Mouse (Mus musculus) heart, embryonic 15.5 days (tissue): Measurements from ENCODE around the gene Smdt1. TPM values are rescaled to one million over a fixed set of nuclear protein-coding genes. Genes with fewer than 3 reads are reported as not detected.
A peak's percentile ranks its signal among the peaks of the same experiment; 100 is the strongest.

Experiments
- ATAC-seq: fragments of 200-750 bp; cut with Nextera tagmentation; replicated peaks from 2 replicates; pipeline ENCODE4 v1.8.0; 2017; ENCODE audit warnings: low read depth, moderate TSS enrichment; ENCODE audit not compliant: insufficient number of reproducible peaks, insufficient read depth, low FRiP score
- H3K27ac ChIP-seq: fragments of 300-500 bp; sonication (generic); 2 replicates; pipeline ENCODE4 v1.5.1; 2015; ENCODE audit warnings: mild to moderate bottlenecking, inconsistent platforms
- H3K27me3 ChIP-seq: fragments of 300-500 bp; sonication (generic); 2 replicates; pipeline ENCODE4 v1.6.1; 2015; ENCODE audit warnings: inconsistent platforms
- H3K36me3 ChIP-seq: fragments of 300-500 bp; sonication (generic); 2 replicates; pipeline ENCODE4 v1.6.1; 2015; ENCODE audit warnings: mild to moderate bottlenecking, inconsistent platforms
- H3K4me1 ChIP-seq: fragments of 300-500 bp; sonication (generic); replicated peaks from 2 replicates; pipeline ENCODE4 v1.6.1; 2015; ENCODE audit warnings: inconsistent platforms
- H3K4me2 ChIP-seq: fragments of 300-500 bp; sonication (generic); 2 replicates; pipeline ENCODE4 v1.6.1; 2015; ENCODE audit warnings: inconsistent platforms, mild to moderate bottlenecking, moderate library complexity
- H3K4me3 ChIP-seq: fragments of 300-500 bp; sonication (generic); 2 replicates; pipeline ENCODE4 v1.5.1; 2015; ENCODE audit warnings: mild to moderate bottlenecking, inconsistent platforms
- H3K9ac ChIP-seq: fragments of 300-500 bp; sonication (generic); 2 replicates; pipeline ENCODE4 v1.6.1; 2015; ENCODE audit warnings: mild to moderate bottlenecking, inconsistent platforms
- H3K9me3 ChIP-seq: fragments of 300-500 bp; sonication (generic); replicated peaks from 2 replicates; pipeline ENCODE4 v1.6.1; 2016; ENCODE audit warnings: inconsistent platforms
- WGBS: fragments of 180-500 bp; shearing (Covaris S2); methylation state at CpG from one replicate; pipeline ENCODE4 v1.1.7; 2015; ENCODE audit warnings: mixed read lengths; 5-methylcytosine and 5-hydroxymethylcytosine counted together
- polyA plus RNA-seq: library from polyadenylated mRNA; unstranded; fragments of >200 nt; fragmentation: Nextera tagmentation; extraction: Ambion mirVana; gene quantifications from 2 replicates; pipeline ENCODE4 v1.2.1, GENCODE M21; 2015

The Smdt1 gene
- polyA plus RNA-seq, 1 experiment from 2014 or later, result 337 TPM

DNA sequence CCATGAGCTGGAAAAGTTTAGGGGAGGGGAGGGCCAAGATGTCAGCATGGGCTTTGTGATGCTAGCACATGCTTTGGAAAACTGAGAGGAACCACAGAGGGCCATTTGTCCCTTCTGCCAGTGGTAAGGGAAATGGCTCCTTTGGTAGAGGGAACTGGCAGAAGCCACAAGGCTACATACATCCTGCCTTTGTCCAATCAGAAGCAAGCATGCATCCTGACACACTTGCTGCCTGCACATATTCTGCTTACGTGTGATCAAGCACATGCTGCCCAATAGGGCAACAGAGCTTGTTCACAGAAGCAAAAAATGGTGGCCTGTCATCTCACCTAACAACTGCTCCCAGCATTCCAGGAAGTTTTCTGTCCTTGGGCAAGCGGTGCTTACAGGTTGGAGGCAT is 13.4 kb upstream of the Smdt1 start:
- H3K36me3 ChIP-seq, result peaks cover 8% of the 10 kb centered on the region; the same call in 1 of the 2 replicates
- no peak overlapping the region for H3K4me3 ChIP-seq
- no peaks in the 10 kb centered on the region for H3K9me3 ChIP-seq
- no peak overlapping the region for H3K4me2 ChIP-seq
- no peak for ATAC-seq
- no peak overlapping the region for H3K9ac ChIP-seq
- no peaks in the 10 kb centered on the region for H3K4me1 ChIP-seq
- 52% methylated on average over 2 of the region's 2 CpGs for WGBS
- H3K27me3 ChIP-seq, result no peaks in the 10 kb centered on the region
- no peak overlapping the region for H3K27ac ChIP-seq

DNA sequence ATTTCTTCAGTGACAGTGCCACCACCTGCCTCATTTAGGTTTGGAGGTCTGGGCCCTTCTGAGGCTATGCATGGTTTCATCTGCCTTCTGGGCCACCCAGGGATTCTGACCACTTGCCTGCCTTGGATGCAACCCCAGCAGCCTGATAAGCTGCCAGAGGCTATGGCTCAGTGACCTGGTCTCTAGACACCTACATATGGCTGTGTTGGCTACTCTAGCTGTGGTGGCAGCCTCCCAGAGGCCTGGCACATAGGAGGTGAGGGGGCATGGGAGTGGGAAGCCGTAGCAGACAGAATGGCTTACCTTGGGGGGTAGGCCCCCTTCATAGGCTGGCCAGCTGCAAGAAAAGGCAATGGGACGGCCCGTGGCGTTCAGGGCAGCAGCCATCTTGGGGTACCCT is 3.6 kb upstream of the Smdt1 start:
- Histone ChIP-seq H3K9ac (no peak overlapping the region), H3K27ac (no peak overlapping the region), H3K27me3 (no peaks in the 10 kb centered on the region), H3K4me2 (no peak overlapping the region), H3K36me3 (peaks cover 34% of the 10 kb centered on the region; the same call in 1 of the 2 replicates), H3K9me3 (no peaks in the 10 kb centered on the region), H3K4me1 (peaks cover 16% of the 10 kb centered on the region), H3K4me3 (no peak overlapping the region)
- WGBS, result 91% methylated on average over 4 of the region's 4 CpGs
- no peak for ATAC-seq

DNA sequence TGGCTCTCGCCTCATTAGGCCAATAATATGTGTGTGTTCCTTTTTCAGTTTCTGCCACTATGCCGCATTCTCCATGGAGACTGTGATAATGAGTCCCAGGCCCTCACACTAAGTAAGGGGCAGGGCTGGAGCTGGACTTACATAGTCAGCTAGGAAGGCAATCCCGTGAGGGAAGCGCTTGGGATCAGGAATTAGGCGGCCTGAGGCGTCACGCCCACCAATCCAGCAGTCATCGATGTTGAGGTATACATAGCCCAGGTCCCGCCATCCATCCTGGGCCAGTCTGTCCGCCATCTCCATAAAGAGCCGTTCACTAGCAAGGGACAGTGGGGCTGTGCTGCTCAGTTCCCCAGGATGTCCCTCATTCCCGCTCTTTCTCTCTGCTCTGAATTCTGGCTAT is 2.1 kb upstream of the Smdt1 start:
- H3K9me3 ChIP-seq, result no peaks in the 10 kb centered on the region
- H3K4me3 ChIP-seq, result no peak overlapping the region
- H3K4me1 ChIP-seq, result peaks cover 28% of the 10 kb centered on the region
- no peak for ATAC-seq
- no peak overlapping the region for H3K27ac ChIP-seq
- WGBS, result 87% methylated on average over 12 of the region's 12 CpGs
- no peak overlapping the region for H3K4me2 ChIP-seq
- H3K27me3 ChIP-seq, result no peaks in the 10 kb centered on the region
- peaks cover 29% of the 10 kb centered on the region; the same call in 1 of the 2 replicates for H3K36me3 ChIP-seq
- H3K9ac ChIP-seq, result no peak overlapping the region

DNA sequence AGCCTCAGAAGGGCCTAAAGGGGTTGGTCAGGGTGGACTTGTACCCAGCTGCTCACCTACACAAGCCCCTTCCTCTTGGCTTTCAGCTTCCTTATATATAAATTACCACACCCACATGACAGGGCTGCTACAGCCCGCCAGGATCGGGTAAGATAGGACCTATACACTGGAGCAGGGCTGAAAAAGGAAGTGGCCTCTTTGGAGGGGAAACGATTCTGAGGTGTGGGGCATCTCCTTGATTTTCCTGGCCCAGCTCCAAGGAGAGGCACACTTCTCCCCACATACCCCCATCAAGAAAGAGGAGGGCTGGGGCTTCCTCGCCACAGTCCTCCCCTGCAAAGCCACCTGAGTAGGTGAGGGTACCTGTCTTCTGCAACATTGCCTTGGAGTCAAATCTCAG is 884 bp upstream of the Smdt1 start:
- peaks cover 26% of the 10 kb centered on the region; the same call in 1 of the 2 replicates for H3K36me3 ChIP-seq
- no peaks in the 10 kb centered on the region for H3K9me3 ChIP-seq
- peak overlapping the region; percentile 62 for H3K9ac ChIP-seq
- peak overlapping the region; percentile 74 for H3K4me2 ChIP-seq
- 15% methylated on average over 4 of the region's 4 CpGs for WGBS
- peaks cover 35% of the 10 kb centered on the region for H3K4me1 ChIP-seq
- no peak for ATAC-seq
- no peaks in the 10 kb centered on the region for H3K27me3 ChIP-seq
- H3K4me3 ChIP-seq, result peak overlapping the region; percentile 65
- peak overlapping the region; percentile 66 for H3K27ac ChIP-seq

DNA sequence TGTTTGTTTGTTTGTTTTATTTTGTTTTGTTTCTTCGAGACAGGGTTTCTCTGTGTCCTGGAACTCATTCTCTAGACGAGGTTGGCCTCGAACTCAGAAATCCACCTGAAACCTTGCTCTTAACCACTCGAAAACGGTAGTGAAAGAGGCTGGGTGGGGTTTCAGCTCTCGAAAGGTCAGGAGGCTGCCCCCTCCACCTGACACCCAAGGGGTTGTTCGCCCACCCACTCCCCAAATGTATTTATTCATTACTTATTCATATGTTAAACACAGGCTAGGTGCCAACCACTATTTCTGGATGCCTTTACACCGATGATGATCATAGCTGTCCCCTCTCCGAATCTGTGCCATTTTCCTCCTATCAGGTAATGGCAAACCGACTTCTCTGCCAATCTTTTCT is 391 bp downstream of the Smdt1 start:
- H3K4me2 ChIP-seq, result peak overlapping the region; percentile 74
- no peaks in the 10 kb centered on the region for H3K9me3 ChIP-seq
- no peak for ATAC-seq
- H3K27me3 ChIP-seq, result no peaks in the 10 kb centered on the region
- peak overlapping the region; percentile 62 for H3K9ac ChIP-seq
- H3K27ac ChIP-seq, result peak overlapping the region; percentile 66
- WGBS, result 64% methylated on average over 10 of the region's 10 CpGs
- peaks cover 35% of the 10 kb centered on the region for H3K4me1 ChIP-seq
- peak overlapping the region; percentile 65 for H3K4me3 ChIP-seq
- H3K36me3 ChIP-seq, result peaks cover 23% of the 10 kb centered on the region; the same call in 1 of the 2 replicates

DNA sequence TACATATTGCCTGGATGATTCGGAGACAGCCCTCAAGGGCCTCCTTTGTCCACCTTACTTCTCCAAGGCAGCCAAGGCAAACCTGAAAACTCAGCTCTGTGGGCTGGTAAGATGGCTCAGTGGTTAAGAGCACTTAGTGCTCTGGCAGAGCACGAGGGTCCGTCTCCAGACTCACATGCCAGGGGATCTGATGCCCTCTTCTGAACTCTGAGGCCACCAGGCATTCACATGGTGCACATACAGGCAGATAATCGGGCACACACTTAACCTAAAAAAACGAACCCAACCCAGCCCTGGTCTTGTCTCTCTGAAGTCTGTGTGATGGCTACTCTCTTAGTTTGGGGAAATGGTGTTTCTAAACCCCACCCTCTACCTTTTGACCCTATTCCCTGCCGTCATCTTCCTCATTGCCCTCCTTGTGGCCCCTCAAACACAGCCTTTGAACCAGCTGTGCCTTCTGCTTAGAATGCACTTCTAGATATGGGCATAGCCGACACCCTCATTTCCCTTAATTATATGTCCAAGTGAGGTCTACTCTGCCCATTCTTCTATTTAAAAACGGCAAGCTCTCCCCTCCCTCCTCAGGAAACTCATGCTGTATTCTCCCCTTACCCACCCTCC is 985 bp downstream of the Smdt1 start:
- H3K36me3 ChIP-seq, result peaks cover 18% of the 10 kb centered on the region; the same call in 1 of the 2 replicates
- no peaks in the 10 kb centered on the region for H3K9me3 ChIP-seq
- peak overlapping the region; percentile 79 for H3K27ac ChIP-seq
- no peak overlapping the region for H3K4me3 ChIP-seq
- 68% methylated on average over 8 of the region's 8 CpGs for WGBS
- peaks cover 35% of the 10 kb centered on the region for H3K4me1 ChIP-seq
- no peaks in the 10 kb centered on the region for H3K27me3 ChIP-seq
- H3K9ac ChIP-seq, result no peak overlapping the region
- no peak for ATAC-seq
- H3K4me2 ChIP-seq, result peak overlapping the region; percentile 74; the same call in 1 of the 2 replicates

DNA sequence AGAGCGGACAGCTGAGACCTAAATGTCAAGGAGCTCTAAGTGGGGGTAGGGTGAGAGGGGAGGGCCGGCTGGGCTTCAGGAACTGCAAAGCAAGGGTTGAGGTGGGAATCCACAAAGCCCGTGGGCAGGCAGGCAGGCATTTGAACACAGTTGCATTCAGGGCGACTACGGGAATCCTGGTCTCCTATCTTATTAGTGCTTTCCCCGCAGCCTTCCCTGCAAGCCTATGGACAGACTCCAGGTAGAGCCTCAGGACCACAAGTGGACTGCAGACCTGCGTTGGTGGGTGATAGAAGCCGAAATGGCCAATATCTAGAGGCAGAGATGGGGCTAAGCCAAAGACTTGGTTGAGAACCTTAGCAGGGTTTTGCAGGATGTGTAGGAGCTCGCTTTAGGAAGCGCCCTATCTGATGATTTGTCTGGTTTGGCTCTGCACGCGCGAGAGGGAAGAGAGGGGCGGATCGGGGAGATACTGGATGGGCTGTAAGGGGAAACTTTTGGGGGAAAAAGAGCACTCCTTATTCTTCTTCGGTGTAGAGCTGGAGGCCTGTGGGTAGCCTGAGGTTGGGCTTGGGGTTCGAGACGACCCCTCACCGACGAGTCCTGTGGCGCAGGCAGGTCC is 1.8 kb downstream of the Smdt1 start:
- Histone ChIP-seq H3K4me1 (peaks cover 35% of the 10 kb centered on the region), H3K4me2 (peak overlapping the region; percentile 84), H3K36me3 (peaks cover 10% of the 10 kb centered on the region; the same call in 1 of the 2 replicates), H3K9ac (peak overlapping the region; percentile 66), H3K27ac (peak overlapping the region; percentile 79), H3K9me3 (no peaks in the 10 kb centered on the region), H3K4me3 (peak overlapping the region; percentile 55), H3K27me3 (no peaks in the 10 kb centered on the region)
- ATAC-seq, result no peak
- WGBS, result 36% methylated on average over 21 of the region's 21 CpGs

DNA sequence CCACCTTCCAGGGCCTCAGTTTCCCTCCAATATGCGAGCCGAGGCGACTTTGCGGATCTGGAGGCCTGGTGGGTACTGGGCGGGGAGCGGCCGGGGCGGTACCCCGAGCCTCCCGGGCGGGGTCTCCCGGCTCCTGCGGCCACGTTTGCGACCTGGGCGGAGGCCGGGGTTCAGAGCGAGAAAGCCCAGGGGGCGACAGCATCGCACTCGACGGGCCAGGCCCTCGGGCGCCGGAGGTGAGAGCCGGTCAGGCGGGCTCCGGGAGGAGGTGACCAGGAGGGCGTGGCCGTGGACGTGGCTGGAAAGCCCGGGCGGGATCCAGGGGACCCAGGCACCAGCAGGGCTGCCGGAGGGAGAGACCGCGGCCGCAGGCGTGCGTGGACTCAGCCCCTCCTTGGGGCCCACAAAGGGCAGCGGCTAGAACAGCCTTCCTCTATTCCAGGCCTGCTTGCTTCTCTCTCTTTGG is 2.3 kb downstream of the Smdt1 start:
- peaks cover 35% of the 10 kb centered on the region for H3K4me1 ChIP-seq
- no peaks in the 10 kb centered on the region for H3K27me3 ChIP-seq
- ATAC-seq, result peak; percentile 7; the same call in 1 of the 2 replicates

DNA sequence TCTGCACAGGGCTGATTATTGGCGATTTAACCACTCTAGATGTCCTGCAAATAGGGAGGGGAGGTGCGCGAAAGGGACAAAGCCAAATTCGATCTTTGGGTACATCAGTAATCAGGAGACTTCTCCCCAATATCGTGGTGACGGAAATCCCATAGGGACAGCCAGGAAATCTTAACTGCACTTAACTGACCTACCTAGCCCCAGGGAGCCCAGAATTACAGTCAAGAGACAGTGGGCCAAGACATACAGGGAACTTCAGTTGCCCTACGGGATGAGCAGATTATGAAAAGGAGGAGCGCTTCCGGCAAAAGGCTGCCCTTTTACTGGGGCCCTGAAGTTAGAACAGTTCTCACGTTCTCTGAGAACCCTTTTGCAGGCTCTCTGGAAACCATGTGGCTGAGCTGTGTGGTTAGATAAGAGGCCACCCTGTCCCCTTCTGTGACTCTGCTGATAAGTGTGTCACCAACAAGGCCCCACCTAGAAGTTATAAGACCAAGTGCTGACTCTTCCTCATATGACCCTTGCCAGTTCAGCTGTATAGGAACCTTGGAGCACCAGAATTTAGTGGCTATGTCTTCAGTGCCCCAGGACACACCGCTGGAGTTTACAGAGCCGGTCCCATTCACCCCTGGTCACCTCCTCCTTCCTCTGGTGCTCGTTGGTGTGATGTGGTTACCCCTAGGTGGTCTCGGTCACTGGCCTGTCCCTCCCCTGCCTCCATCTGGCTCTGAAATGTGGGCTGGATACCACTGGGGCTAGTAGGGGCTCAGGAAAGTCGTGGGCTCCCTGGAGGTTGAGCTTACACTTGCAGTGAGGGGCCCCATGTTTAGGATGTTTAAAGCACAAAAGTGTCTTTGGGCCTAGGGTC is 3.1 kb downstream of the Smdt1 start:
- H3K4me1 ChIP-seq, result peaks cover 38% of the 10 kb centered on the region
- 34% methylated on average over 15 of the region's 15 CpGs for WGBS

More for the DNA sequence above, 2.3 kb downstream of the Smdt1 start:
- Histone ChIP-seq H3K9ac (peak overlapping the region; percentile 66), H3K27ac (peak overlapping the region; percentile 79), H3K9me3 (no peaks in the 10 kb centered on the region), H3K4me3 (peak overlapping the region; percentile 55), H3K4me2 (peak overlapping the region; percentile 84), H3K36me3 (peaks cover 4% of the 10 kb centered on the region; the same call in 1 of the 2 replicates)
- 2% methylated on average over 40 of the region's 40 CpGs for WGBS

DNA sequence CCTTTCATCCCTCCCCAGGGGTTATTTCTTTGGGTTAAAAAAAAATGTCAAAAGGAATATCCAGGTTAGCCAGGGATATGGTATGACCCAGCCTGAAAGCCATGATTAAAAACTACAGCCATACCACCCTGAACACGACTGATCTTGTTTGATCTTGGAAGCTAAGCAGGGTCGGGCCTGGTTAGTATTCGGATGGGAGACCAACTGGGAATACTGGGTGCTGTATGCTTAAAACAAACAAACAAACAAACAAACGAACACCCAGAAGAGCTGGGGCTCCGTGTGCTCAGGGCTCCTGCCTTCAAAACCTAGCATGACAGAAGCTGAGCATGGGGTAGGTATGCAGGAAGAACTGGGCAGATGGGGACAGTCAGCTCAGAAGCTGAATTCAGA is 3.8 kb downstream of the Smdt1 start:
- no peak overlapping the region for H3K9ac ChIP-seq
- no peaks in the 10 kb centered on the region for H3K27me3 ChIP-seq
- peaks cover 40% of the 10 kb centered on the region for H3K4me1 ChIP-seq
- no peaks in the 10 kb centered on the region for H3K9me3 ChIP-seq
- H3K27ac ChIP-seq, result peak overlapping the region; percentile 79; the same call in 1 of the 2 replicates
- ATAC-seq, result no peak
- no peak overlapping the region for H3K4me3 ChIP-seq
- H3K36me3 ChIP-seq, result no peaks in the 10 kb centered on the region
- H3K4me2 ChIP-seq, result peak overlapping the region; percentile 84; the same call in 1 of the 2 replicates
- 71% methylated on average over 5 of the region's 5 CpGs for WGBS

More for the DNA sequence above, 3.1 kb downstream of the Smdt1 start:
- Histone ChIP-seq H3K9me3 (no peaks in the 10 kb centered on the region), H3K27ac (peak overlapping the region; percentile 79), H3K27me3 (no peaks in the 10 kb centered on the region), H3K36me3 (no peaks in the 10 kb centered on the region), H3K4me2 (peak overlapping the region; percentile 84), H3K9ac (peak overlapping the region; percentile 66), H3K4me3 (peak overlapping the region; percentile 55)
- no peak for ATAC-seq
